Mouse (Mus musculus) frontal cortex, postnatal 36 days (tissue): ENCODE measurements around the gene Syne2.
A peak's percentile ranks its signal among the peaks of the same experiment; 100 is the strongest.

Source experiments
- DNase-seq, 2 experiments: peaks; one replicate each; pipeline ENCODE4 v3.0.0; 2022; ENCODE audit warnings: low spot score in 2 of 2

The Syne2 gene

GRCm38 (mm10) chr12:76046561-76046960 is 228.6 kb downstream of the Syne2 start:
- DNase-seq, result no peak

DNA sequence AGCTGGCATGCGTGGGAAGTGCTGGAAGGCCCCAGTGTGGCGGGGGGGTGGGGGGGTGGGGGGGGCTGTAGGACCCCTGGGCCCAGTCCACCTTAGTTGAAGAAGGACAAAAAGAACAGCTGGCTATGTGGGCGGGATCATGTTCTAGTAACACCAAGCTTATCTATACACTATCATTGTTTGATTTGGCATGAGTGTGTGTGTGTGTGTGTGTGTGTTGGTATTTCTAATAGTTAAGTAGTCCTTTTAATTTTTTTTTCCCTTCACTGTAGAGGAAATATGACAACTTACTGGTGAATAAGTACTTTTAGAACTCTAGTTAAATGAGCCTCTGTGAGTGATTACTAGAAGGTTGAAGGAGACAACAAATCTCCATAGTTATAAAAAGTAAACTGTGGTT is 230.0 kb downstream of the Syne2 start:
- no peak for DNase-seq

DNA sequence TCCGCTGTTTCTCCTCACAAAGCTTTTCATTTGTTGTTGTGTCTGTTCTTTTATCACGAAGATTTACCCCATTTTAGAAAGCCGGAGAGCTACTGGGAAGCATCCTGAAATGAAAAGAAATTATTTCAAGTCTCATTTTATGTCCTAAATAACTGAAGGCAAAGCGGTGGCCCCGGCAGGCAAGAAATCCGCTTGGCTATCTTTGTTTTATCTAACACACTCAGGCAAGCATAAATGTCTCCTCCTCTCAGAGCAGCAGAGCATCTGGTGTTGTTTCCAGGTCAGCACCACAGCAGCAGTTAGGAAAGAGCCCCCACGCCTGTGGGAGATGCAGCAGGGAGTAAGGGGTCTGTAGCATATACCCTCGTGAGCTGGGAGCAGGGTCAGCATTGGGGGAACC is 230.7 kb downstream of the Syne2 start:
- no peak for DNase-seq

- no peak for DNase-seq
Observed at GRCm38 (mm10) chr12:76049343-76049742, 231.4 kb downstream of the Syne2 start.

DNA sequence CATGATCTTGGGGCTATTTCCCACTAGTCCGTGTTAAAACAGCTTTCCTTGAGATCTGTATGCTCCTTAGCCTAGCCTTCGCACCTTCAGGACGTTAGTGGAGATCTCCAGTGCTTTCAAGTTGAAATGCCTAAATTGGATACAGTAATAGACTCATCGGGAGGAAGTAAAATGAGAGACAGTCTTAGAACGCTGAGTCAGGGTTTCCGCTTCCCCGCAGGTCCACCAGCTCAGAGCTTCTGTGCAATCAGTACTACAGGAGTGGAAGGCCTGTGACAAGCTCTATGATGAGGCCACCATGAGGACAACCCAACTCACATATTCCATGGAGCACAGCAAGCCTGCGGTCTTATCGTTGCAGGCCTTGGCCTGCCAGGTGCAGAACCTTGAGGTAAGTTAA is 233.9 kb downstream of the Syne2 start:
- DNase-seq, result no peak

GRCm38 (mm10) chr12:76054653-76055052 is 236.7 kb downstream of the Syne2 start:
- DNase-seq, result no peak

DNA sequence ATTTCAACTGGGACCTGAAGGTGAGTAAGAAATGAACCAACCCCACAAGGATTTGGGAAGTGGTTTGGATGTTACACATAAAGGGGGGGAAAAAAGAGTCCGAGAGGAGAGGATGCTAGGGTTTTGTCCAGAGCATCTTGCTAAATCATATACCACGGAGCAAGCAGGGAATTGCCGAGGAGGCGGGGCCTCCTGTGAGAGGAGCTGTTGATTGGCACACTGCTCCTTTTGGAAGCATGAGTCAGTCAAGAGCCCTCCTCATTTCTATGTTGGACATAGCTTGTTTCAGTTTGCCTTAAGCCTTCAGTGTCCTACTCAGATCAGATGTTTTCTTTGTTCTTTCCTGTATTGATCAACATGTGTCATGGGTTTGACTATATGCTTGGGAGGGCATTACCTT is 245.1 kb downstream of the Syne2 start:
- DNase-seq, result no peak

DNA sequence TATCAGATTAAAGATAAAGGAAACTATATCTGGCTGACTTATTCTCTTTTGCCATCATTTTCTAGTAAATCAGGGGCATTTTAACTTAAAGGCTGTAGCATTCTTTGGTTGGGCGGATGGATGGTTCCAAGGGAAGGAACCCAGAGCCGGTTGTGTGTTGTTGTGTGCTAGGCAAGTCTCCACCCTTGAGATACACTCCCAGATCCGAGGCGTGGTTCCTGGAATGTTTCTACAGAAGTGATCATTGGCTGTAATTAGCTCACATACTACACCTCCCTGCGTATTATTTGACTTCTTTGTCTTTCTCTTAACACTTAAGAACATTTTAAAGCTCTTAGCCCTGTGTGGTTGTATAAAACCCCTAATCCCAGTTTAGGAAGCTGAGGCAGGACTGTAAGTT is 252.5 kb downstream of the Syne2 start:
- DNase-seq, result no peak

- no peak for DNase-seq
Observed at GRCm38 (mm10) chr12:76071935-76072849, 254.3 kb downstream of the Syne2 start.

DNA sequence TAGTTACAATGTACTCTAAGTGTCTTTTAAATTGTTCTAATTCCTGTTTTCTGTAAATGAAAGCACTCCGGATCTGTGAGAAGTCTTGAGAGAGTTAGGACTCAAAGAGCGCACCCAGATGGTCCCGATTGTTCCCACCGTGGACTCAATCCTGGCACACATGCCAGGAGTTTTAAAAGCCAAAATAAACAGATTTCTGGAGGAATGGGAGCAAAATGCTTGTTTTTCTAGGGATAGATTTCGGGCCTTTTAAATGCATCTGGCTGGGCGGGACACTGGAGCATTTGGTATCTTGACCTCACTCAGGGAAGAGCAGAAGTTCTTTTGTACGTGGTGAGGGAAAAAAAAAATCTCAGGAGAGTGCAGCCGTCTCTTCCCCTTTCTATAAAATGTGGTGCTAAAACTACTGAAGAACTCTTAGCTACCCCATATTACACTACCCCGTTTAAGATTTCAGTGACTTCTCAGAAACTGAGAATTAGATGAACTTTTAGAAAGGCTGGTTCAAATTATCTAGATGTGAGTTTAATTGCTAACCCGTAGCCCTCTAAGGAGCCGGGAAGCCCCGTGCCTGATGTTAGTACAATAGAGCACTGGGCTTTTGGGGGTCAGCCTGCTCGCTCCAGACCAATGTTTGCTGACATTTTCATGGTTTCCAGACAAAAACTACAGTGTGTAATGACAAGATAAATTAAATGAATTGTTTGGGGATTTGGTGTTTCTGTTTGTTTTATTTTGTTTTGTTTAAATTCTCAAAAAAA is 255.3 kb downstream of the Syne2 start:
- DNase-seq, result no peak

- DNase-seq, result no peak
Observed at GRCm38 (mm10) chr12:76073981-76074380, 256.0 kb downstream of the Syne2 start.

DNA sequence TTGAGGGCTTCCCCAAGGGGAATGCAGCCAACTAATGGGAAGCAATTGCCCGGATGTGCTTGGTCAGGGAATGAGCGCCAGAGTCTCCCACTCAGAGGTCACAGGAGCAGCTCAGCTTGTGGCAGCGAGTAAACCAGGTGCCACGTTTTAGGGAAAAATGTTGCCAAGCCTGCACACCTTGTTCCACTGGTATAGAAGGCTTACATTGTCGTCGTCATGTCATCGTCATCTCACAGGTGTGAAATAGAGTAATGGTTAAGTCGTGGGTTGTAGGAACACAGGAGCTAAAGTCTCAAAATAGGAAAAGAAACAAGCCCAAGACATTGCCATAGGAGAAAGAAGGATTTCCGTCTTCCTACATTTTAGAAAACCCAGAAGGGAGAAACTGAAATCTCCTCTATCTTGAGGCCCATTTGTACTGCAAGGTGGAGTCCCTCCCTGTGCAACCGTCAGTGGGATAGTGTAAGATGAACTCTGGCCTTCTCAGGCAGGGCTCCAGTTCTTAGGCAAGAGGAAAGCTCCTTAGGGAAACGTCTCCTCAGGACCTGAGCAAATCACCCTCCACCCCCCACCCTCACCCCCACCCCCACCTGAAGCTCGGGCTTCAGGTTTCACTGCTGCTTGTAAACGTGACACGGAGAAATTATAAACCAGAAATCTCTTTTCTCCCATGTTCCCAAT is 263.1 kb downstream of the Syne2 start:
- no peak for DNase-seq

DNA sequence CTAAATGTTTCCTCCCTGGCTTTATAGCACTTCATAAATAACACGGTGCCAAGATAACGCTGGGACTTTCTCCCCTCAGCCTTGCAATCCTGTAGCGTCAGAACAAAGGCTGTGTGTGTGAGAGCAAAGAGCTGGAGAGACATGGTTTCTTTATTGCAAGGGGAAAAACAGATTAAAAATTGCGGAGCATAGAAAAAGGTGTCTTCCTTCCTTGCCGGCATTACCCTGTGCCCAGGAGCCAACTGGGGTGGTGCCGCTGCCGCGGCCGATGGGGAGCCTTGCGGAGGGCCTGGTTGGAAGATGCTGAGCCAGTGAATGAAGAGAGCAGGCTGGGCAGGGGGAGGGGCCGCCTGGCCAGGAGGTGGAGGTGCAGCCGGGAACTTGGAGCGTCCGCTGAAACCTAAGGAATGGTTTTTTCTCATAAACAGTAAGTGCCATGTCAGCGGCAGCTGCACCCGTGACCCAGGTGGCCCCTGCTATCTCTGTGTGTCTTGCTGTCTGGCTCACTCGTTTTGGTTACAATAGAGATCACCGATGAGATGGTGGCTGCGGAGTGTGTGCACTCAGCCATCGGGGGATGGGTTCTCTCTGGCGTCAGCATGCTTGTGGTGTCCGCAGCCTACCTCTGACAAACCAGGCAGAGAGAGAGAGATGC is 263.8 kb downstream of the Syne2 start:
- peak; percentile 80 to 84 for DNase-seq

DNA sequence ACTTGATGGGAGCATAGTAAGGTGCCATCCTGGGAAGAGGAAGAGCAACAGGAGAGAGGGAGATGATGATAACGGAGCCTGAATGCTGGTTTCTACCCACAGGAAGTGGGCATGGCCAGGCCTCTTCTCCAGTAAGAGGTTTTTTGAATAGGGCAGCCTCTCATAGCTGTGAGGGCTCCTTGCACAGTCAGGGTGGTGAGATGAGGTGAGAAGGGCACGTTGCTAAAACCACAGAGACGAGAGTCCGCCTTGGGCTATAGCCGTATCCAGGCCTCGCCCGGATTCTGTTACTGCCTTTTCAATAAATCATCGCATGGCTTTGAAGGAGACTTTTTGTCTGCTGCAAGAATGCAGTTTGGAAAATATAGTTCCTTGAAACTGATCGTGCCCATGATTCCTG is 267.1 kb downstream of the Syne2 start:
- no peak for DNase-seq

- DNase-seq, result no peak
Observed at GRCm38 (mm10) chr12:76085956-76086905, 268.3 kb downstream of the Syne2 start.

GRCm38 (mm10) chr12:76087025-76087424 is 269.1 kb downstream of the Syne2 start:
- no peak for DNase-seq

DNA sequence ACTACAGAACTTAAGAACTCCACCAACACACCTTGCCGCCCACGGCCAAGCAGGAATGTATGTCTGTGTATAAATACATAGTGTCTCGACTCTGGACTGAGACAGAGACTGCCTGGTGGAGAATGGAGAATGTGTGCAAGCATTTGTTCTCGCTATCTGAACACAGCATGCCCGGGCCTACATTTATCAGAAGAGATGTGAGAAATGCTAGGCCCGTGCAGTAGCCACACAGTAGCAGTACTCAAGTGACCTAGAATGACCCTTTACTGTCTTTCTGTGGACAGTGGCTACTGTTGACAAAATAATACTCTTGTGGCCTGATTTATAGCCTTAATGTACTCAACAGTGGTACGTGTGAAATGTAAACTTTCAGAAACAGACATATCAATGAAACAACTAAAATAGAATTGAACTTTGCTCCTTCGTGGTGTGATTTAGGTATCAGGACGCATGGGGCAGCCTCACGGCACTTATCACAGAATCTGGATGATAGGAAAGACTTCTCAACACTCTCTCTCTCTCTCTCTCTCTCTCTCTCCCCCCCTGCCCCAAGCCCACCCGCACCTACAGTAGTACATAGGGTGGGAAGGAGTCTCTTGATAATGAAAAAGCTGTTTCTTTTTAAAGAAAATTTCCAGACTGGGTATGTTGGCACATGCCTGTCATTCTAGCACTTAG is 275.0 kb downstream of the Syne2 start:
- no peak for DNase-seq

GRCm38 (mm10) chr12:76093613-76094588 is 276.0 kb downstream of the Syne2 start:
- no peak for DNase-seq
